Mouse (Mus musculus): ENCODE results near the gene Tmprss9. TPM values are rescaled to one million over a fixed set of nuclear protein-coding genes. Genes with fewer than 3 reads are reported as not detected.

Gene Tmprss9
- total RNA-seq, 1 experiment from 2014 or later = not detected

- ATAC-seq (ENCODE audit: extremely low read depth, insufficient number of reproducible peaks, low FRiP score, poor library complexity, severe bottlenecking) = no peak
These were observed 31.8 kb upstream of the Tmprss9 start for GRCm38 (mm10) chr10:80839848-80840247.

- no peak for ATAC-seq (ENCODE audit: extremely low read depth, insufficient number of reproducible peaks, low FRiP score, poor library complexity, severe bottlenecking)
These were observed 30.0 kb upstream of the Tmprss9 start for GRCm38 (mm10) chr10:80841685-80842084.

GRCm38 (mm10) chr10:80842334-80842733 is 29.3 kb upstream of the Tmprss9 start:
- no peak for ATAC-seq (ENCODE audit: extremely low read depth, insufficient number of reproducible peaks, low FRiP score, poor library complexity, severe bottlenecking)

- ATAC-seq (ENCODE audit: extremely low read depth, insufficient number of reproducible peaks, low FRiP score, poor library complexity, severe bottlenecking) = no peak
These were observed 28.3 kb upstream of the Tmprss9 start for GRCm38 (mm10) chr10:80843087-80843930.

- ATAC-seq (ENCODE audit: extremely low read depth, insufficient number of reproducible peaks, low FRiP score, poor library complexity, severe bottlenecking) = no peak
These were observed 27.6 kb upstream of the Tmprss9 start, which contains the start of gene Lingo3 for GRCm38 (mm10) chr10:80843931-80844547. TSS of gene Lingo3 (minus strand) at chr10:80844039.

GRCm38 (mm10) chr10:80845055-80845693 is 26.5 kb upstream of the Tmprss9 start:
- ATAC-seq (ENCODE audit: extremely low read depth, insufficient number of reproducible peaks, low FRiP score, poor library complexity, severe bottlenecking) = no peak

GRCm38 (mm10) chr10:80845732-80846131 is 25.9 kb upstream of the Tmprss9 start:
- ATAC-seq (ENCODE audit: extremely low read depth, insufficient number of reproducible peaks, low FRiP score, poor library complexity, severe bottlenecking) = no peak

GRCm38 (mm10) chr10:80848571-80848970 is 23.1 kb upstream of the Tmprss9 start:
- ATAC-seq (ENCODE audit: extremely low read depth, insufficient number of reproducible peaks, low FRiP score, poor library complexity, severe bottlenecking) = peak; percentile 50

- ATAC-seq (ENCODE audit: extremely low read depth, insufficient number of reproducible peaks, low FRiP score, poor library complexity, severe bottlenecking) = peak; percentile 77
These were observed 16.5 kb upstream of the Tmprss9 start, which contains the start of the genes Lsm7 and Sppl2b for GRCm38 (mm10) chr10:80854913-80855748. TSS of gene Lsm7 (minus strand) at chr10:80855209. TSS of gene Sppl2b (plus strand) at chr10:80855275.

GRCm38 (mm10) chr10:80855749-80856073 is 15.9 kb upstream of the Tmprss9 start:
- no peak for ATAC-seq (ENCODE audit: extremely low read depth, insufficient number of reproducible peaks, low FRiP score, poor library complexity, severe bottlenecking)

GRCm38 (mm10) chr10:80856267-80856666 is 15.4 kb upstream of the Tmprss9 start:
- no peak for ATAC-seq (ENCODE audit: extremely low read depth, insufficient number of reproducible peaks, low FRiP score, poor library complexity, severe bottlenecking)

GRCm38 (mm10) chr10:80856908-80857307 is 14.7 kb upstream of the Tmprss9 start:
- ATAC-seq (ENCODE audit: extremely low read depth, insufficient number of reproducible peaks, low FRiP score, poor library complexity, severe bottlenecking) = no peak

GRCm38 (mm10) chr10:80857386-80857785 is 14.3 kb upstream of the Tmprss9 start:
- no peak for ATAC-seq (ENCODE audit: extremely low read depth, insufficient number of reproducible peaks, low FRiP score, poor library complexity, severe bottlenecking)

- no peak for ATAC-seq (ENCODE audit: extremely low read depth, insufficient number of reproducible peaks, low FRiP score, poor library complexity, severe bottlenecking)
These were observed 13.8 kb upstream of the Tmprss9 start for GRCm38 (mm10) chr10:80857848-80858247.

GRCm38 (mm10) chr10:80858350-80858935 is 13.2 kb upstream of the Tmprss9 start:
- ATAC-seq (ENCODE audit: extremely low read depth, insufficient number of reproducible peaks, low FRiP score, poor library complexity, severe bottlenecking) = no peak

GRCm38 (mm10) chr10:80862305-80862704 is 9.3 kb upstream of the Tmprss9 start:
- no peak for ATAC-seq (ENCODE audit: extremely low read depth, insufficient number of reproducible peaks, low FRiP score, poor library complexity, severe bottlenecking)

GRCm38 (mm10) chr10:80864446-80864845 is 7.2 kb upstream of the Tmprss9 start:
- ATAC-seq (ENCODE audit: extremely low read depth, insufficient number of reproducible peaks, low FRiP score, poor library complexity, severe bottlenecking) = no peak

GRCm38 (mm10) chr10:80870993-80871392 is 655 bp upstream of the Tmprss9 start:
- no peak for ATAC-seq (ENCODE audit: extremely low read depth, insufficient number of reproducible peaks, low FRiP score, poor library complexity, severe bottlenecking)

GRCm38 (mm10) chr10:80874035-80874434 is 2.4 kb downstream of the Tmprss9 start:
- no peak for ATAC-seq (ENCODE audit: extremely low read depth, insufficient number of reproducible peaks, low FRiP score, poor library complexity, severe bottlenecking)

Measured in neutrophil, adult 5-6 weeks (primary cell).